Mouse (Mus musculus): ENCODE measurements around the gene Nrcam. TPM values are rescaled to one million over a fixed set of nuclear protein-coding genes. Genes with fewer than 3 reads are reported as not detected.

Gene Nrcam
- total and polyA plus RNA-seq, 3 experiments: 0.16 to 0.23 (median 0.20) TPM

DNA sequence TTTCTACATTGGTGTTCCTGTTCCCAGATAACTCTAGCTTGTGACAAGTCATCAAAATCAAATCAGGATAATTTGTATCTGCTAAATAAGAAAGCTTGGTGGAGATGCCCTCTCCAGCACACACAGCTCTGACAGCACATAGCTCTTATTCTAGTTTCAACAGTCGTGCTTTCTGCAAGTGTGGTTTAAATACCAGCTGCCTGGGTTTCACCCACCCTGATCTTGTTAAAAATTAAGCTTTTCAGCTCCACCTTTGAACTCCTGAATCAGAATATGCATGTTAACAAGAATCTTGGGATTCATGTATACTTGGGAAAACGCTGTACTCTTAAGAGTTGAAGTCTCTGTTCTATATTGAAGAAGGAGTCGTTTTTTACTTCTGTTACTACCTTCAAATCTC, 66.2 kb downstream of the Nrcam start:
- TF ChIP-seq CTCF (IDR thresholded peaks at IDR 0.05) (no peak), POLR2A (IDR thresholded peaks at IDR 0.05; ENCODE audit: insufficient read depth, low read depth, low read length) (no peak), EP300 (IDR thresholded peaks at IDR 0.05; ENCODE audit: insufficient read depth, low read depth, low read length) (no peak)
- Histone ChIP-seq H3K4me3 (no peak overlapping the region), H3K4me1 (ENCODE audit: control insufficient read depth, insufficient read depth, low read length) (no peaks in the 10 kb centered on the region), H3K79me2 (replicated peaks; ENCODE audit: control insufficient read depth, insufficient read depth, low read length) (no peaks in the 10 kb centered on the region), H3K9ac (ENCODE audit: low read depth, low read length) (no peak overlapping the region), H3K27me3 (ENCODE audit: control insufficient read depth, insufficient read depth, low read length) (no peaks in the 10 kb centered on the region), H3K36me3 (ENCODE audit: control insufficient read depth, insufficient read depth, low read length) (no peaks in the 10 kb centered on the region), H3K27ac (no peak overlapping the region)
- intact Hi-C loops (cut with DNase I): no loop called here
- WGBS: 71% methylated on average over 3 of the region's 3 CpGs
- no peak for DNase-seq

DNA sequence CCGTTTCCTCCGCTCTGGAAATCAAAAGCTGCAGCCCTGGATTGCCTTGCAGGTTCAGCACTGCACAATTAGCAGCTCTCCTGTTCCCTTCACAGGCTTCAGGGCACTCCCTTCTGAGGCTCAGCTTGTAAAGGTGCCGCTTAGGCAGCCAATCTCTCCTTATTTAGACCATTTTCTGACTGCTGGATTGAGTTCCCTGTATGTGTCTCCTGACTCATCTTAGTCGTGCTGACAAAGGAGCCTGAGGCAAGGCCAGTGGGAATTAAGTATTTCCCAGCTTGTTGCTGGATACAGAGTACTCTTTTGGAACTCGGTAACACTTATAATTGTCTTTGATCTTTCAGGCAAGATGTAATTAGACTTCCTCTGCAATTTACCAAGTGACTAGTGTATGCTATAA, 69.1 kb downstream of the Nrcam start:
- WGBS: 53% methylated on average over 5 of the region's 5 CpGs
- H3K27me3 ChIP-seq (ENCODE audit: control insufficient read depth, insufficient read depth, low read length): no peaks in the 10 kb centered on the region
- H3K27ac ChIP-seq: no peak overlapping the region
- no peaks in the 10 kb centered on the region for H3K4me1 ChIP-seq (ENCODE audit: control insufficient read depth, insufficient read depth, low read length)
- TF ChIP-seq CTCF (IDR thresholded peaks at IDR 0.05): no peak
- no peak overlapping the region for H3K4me3 ChIP-seq
- H3K79me2 ChIP-seq (replicated peaks; ENCODE audit: control insufficient read depth, insufficient read depth, low read length): no peaks in the 10 kb centered on the region
- no peak overlapping the region for H3K9ac ChIP-seq (ENCODE audit: low read depth, low read length)
- no peak for DNase-seq
- intact Hi-C loops (cut with DNase I): no loop called here
- no peaks in the 10 kb centered on the region for H3K36me3 ChIP-seq (ENCODE audit: control insufficient read depth, insufficient read depth, low read length)

DNA sequence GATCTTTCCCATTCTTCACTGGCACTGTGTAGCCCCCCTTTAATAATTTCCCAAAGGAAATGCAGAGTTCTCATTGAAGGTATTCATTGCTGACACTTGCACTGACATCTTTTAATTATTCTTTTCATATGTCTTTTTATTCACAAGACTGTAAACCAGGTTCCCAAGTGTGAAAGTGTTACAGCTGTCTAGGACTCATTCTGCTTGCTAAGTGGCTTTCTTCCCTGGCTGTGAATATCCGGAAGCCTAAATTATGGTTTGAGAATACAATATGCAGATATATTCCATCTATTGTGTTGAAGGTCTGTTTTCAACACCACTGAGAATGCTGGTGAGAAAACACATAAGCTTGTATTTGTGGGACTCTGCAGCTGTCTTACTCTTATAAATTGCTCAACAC, 73.4 kb downstream of the Nrcam start:
- no peaks in the 10 kb centered on the region for H3K36me3 ChIP-seq (ENCODE audit: control insufficient read depth, insufficient read depth, low read length)
- H3K27me3 ChIP-seq (ENCODE audit: control insufficient read depth, insufficient read depth, low read length): no peaks in the 10 kb centered on the region
- WGBS: 71% methylated on average over 1 of the region's 1 CpGs
- H3K4me1 ChIP-seq (ENCODE audit: control insufficient read depth, insufficient read depth, low read length): no peaks in the 10 kb centered on the region
- DNase-seq: no peak
- no peaks in the 10 kb centered on the region for H3K79me2 ChIP-seq (replicated peaks; ENCODE audit: control insufficient read depth, insufficient read depth, low read length)
- no peak overlapping the region for H3K9ac ChIP-seq (ENCODE audit: low read depth, low read length)
- no peak overlapping the region for H3K4me3 ChIP-seq
- intact Hi-C loops (cut with DNase I): no loop called here
- no peak for TF ChIP-seq CTCF (IDR thresholded peaks at IDR 0.05)
- H3K27ac ChIP-seq: no peak overlapping the region

DNA sequence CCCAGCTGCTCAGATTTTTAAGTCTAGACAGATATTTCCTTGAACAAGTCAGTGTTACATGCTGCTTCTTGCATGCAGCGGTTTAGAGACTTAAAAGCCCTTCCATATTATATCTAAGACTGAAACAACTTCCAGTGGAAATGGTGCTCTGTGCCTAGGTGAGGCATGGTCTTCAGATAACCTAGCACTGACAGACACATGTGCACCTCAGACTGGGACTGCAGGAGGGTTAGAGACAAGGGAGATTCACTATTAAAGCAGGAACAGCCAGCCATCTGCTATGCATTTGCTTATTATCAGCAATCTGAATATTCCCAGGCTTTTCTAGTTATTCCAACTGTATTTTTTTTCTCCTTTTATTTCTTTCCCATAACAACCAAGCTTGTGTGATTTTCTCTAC, 74.6 kb downstream of the Nrcam start:
- no peak for TF ChIP-seq EP300 (IDR thresholded peaks at IDR 0.05; ENCODE audit: insufficient read depth, low read depth, low read length)
- TF ChIP-seq CTCF (IDR thresholded peaks at IDR 0.05): no peak
- TF ChIP-seq POLR2A (IDR thresholded peaks at IDR 0.05; ENCODE audit: insufficient read depth, low read depth, low read length): no peak
- 79% methylated on average over 1 of the region's 1 CpGs for WGBS
- Histone ChIP-seq H3K9ac (ENCODE audit: low read depth, low read length) (no peak overlapping the region), H3K4me3 (no peak overlapping the region), H3K27me3 (ENCODE audit: control insufficient read depth, insufficient read depth, low read length) (no peaks in the 10 kb centered on the region), H3K27ac (no peak overlapping the region), H3K79me2 (replicated peaks; ENCODE audit: control insufficient read depth, insufficient read depth, low read length) (no peaks in the 10 kb centered on the region), H3K4me1 (ENCODE audit: control insufficient read depth, insufficient read depth, low read length) (no peaks in the 10 kb centered on the region), H3K36me3 (ENCODE audit: control insufficient read depth, insufficient read depth, low read length) (no peaks in the 10 kb centered on the region)
- DNase-seq: no peak
- intact Hi-C loops (cut with DNase I): no loop called here

DNA sequence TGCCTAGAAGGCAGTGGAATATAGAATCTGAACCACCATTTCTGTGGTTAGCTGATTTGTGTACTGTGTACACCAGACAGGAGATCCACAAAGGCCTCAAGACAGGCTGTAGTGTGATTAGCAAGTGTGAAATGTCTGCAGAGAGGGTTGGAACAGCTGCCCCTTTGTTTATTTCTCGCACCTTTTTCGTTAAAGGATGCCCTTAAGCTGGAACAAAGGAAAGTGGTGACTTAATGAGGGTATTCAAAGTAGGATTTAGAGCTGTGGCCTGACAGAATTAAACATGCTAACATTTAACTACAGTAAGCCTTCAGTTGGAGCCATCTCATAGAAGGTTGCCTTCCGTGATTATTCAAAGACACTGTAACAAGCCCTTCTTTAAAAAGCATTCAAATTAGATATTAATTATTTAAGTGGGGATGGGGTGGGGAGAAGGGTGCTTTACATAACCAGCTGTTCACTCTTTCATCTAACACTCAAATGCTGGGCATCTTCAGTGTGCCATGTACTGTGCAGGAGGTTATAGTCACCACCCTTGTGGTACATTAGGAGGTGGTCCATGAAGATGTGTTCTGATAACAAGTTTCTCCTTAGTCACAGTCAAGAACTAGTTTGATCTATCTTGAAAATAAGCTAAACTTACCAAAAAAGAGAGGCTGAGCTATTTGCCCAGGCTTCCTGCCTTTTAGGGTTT, 75.2 kb downstream of the Nrcam start:
- Histone ChIP-seq H3K4me3 (no peak overlapping the region), H3K27ac (no peak overlapping the region), H3K36me3 (ENCODE audit: control insufficient read depth, insufficient read depth, low read length) (no peaks in the 10 kb centered on the region), H3K27me3 (ENCODE audit: control insufficient read depth, insufficient read depth, low read length) (no peaks in the 10 kb centered on the region), H3K79me2 (replicated peaks; ENCODE audit: control insufficient read depth, insufficient read depth, low read length) (no peaks in the 10 kb centered on the region), H3K9ac (ENCODE audit: low read depth, low read length) (no peak overlapping the region), H3K4me1 (ENCODE audit: control insufficient read depth, insufficient read depth, low read length) (no peaks in the 10 kb centered on the region)
- TF ChIP-seq CTCF (IDR thresholded peaks at IDR 0.05) (no peak), EP300 (IDR thresholded peaks at IDR 0.05; ENCODE audit: insufficient read depth, low read depth, low read length) (no peak), POLR2A (IDR thresholded peaks at IDR 0.05; ENCODE audit: insufficient read depth, low read depth, low read length) (no peak)
- intact Hi-C loops (cut with DNase I): no loop called here
- WGBS: 38% methylated on average over 3 of the region's 3 CpGs
- DNase-seq: no peak

DNA sequence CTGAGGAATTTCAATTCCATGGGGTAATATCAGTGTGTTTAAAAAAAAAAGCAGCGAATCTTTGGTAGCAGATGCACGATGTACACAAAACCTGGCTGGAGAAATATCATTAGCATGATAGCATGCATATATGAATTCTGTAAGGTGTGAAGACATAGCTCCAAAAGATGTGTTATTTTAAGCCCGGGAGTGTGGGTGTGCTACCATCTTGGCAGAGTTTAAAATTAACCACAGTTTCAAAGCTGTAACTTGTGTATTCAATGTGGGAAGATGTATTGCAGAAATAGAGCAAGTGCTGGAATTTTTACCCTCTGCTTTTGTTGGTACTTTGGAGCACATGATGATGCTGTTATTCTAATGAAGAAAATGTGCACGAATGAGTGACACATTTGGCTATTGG, 81.1 kb downstream of the Nrcam start:
- no peak for DNase-seq
- Histone ChIP-seq H3K27ac (no peak overlapping the region), H3K27me3 (ENCODE audit: control insufficient read depth, insufficient read depth, low read length) (no peaks in the 10 kb centered on the region), H3K79me2 (replicated peaks; ENCODE audit: control insufficient read depth, insufficient read depth, low read length) (no peaks in the 10 kb centered on the region), H3K9ac (ENCODE audit: low read depth, low read length) (no peak overlapping the region), H3K4me1 (ENCODE audit: control insufficient read depth, insufficient read depth, low read length) (no peaks in the 10 kb centered on the region), H3K4me3 (no peak overlapping the region), H3K36me3 (ENCODE audit: control insufficient read depth, insufficient read depth, low read length) (no peaks in the 10 kb centered on the region)
- no peak for TF ChIP-seq EP300 (IDR thresholded peaks at IDR 0.05; ENCODE audit: insufficient read depth, low read depth, low read length)
- TF ChIP-seq POLR2A (IDR thresholded peaks at IDR 0.05; ENCODE audit: insufficient read depth, low read depth, low read length): no peak
- no peak for TF ChIP-seq CTCF (IDR thresholded peaks at IDR 0.05)
- WGBS: 81% methylated on average over 4 of the region's 4 CpGs
- intact Hi-C loops (cut with DNase I): no loop called here
